Mouse (Mus musculus) lung, postnatal 25 days (tissue): ENCODE measurements around the gene Pign.

Experiments
- DNase-seq: peaks from one replicate; pipeline ENCODE4 v3.0.0; 2022; ENCODE audit warnings: low spot score

Pign gene

DNA sequence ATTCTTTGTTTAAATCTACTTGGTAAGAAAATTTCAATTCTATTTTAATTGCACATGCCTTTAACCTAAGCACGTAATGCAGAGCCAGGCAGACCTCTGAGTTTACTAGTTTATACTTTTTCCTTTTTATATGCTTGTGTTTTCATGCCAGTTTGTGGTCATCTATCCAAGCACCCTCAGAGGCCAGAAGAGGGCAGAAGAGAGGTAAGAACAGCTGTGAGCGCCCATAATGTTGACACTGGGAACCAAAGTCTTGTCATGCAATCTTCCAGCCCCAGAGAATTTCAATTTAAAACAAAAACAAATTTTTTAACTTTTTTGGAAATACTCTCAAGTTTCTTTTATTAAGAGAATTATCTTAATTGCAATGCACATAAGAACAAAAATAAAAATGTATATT, 99.7 kb downstream of the Pign start:
- no peak for DNase-seq

DNA sequence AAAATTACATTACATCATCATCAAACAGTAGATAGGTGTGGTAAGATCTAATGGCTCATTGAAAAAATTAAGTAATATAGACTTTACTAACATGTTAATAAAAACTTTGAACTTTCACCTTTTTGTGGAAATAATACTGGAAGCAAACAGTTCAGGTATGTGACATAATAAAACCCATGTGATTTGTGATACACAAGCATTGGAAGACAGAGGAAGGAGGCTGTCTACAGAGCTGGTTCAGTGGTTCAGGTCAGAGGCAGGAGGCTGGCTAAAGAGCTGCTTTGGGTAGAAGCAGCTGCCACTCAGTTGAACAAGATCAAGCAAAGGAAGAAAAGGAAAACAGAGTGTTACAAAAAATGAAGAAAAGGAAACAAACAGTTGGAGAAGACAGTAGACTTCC, 107.4 kb downstream of the Pign start:
- no peak for DNase-seq

DNA sequence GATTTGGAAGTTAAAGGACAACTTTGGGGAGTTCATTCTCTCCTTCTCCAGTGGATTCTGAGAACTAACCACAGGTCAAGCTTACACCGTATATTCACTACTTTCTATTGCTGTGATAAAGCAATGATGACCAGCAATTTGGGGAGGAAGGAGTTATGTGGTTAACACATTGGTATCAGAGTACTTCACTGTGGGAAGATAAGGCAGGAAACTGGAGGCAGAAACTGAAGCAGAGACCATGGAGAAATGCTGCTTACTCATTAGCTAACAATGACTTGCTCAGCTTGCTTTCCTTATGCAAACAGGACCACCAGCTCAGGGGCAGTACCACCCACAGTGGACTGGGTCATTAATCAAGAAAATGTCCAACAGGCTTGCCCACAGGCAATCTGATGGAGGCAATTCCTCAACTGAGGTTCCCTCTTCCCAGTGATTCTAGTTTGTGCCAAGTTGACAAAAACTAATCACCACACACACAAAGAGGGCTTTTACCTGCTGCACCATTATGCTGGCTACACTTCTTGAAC, 108.2 kb downstream of the Pign start:
- no peak for DNase-seq

DNA sequence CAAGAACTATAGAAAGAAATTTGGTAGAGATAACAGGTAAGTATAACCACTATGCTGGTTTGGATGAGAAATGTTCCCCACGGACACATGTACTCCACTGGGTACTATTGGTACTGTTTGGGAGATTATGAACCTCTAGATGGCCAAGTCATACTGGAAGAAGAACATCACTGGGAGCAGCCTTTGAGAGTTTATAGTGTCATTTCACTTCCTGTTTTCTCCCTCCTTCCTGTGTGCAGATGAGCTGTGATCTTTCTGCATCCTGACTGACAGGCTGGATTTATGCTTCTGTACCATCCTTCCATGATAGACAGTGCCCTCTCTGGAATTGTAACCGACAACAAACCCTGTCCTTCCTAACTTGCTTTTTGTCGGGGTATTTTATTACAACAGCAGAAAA, 110.3 kb downstream of the Pign start:
- no peak for DNase-seq

DNA sequence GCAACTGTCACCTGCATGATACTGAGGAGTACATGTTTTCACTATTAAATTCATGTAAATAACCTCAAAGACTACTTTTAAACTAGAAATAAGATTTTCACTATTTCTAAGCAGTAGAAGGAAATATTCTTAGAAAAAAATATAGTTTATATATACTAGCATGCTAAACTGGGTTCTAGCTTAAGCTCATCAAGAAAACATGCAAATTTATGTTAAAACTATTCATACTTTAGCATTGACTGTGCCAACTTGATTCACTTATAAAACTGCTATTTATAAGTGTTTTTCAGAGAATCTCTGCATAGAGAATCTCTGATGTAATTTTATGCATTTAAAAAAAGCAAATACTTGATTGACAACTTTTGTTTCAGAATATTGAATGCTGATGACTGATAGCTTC, 113.3 kb downstream of the Pign start:
- DNase-seq: no peak

DNA sequence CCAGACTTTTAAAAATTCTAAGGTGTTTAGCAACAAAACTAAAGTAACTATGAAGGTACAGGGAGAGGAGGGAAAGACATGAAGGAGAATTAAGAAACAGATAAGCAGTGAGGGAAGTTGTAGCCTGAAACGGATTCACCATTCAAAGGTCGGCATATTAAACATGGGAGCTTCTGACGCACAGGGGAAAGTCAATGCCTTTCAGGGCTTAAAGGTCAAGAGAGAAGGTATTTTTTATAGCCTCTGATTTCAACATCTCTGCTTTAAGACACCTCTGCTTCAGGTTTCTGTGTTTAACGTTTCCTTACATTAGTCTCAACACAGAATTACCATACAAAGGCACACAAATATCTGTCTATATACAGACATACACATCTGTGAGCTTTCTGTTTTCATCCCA, 113.8 kb downstream of the Pign start:
- no peak for DNase-seq

DNA sequence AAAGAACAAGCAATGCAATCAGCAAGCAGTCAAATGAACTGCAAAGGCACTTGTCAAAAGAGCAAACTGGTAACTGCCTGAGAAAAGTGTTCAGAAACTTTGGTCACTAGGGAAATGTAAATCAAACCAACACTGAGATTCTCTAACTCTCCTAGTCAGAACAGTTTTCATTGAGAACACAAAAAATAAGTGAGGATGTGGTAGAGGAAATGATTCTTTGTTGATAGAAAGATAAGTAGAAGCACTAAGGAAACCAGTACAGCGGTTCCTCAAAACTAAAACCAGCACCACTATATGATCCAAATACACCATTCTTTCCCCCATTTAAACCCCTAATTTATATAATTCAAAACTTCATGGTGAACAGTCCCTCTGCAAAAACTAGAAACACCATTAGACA, 120.4 kb downstream of the Pign start:
- no peak for DNase-seq

DNA sequence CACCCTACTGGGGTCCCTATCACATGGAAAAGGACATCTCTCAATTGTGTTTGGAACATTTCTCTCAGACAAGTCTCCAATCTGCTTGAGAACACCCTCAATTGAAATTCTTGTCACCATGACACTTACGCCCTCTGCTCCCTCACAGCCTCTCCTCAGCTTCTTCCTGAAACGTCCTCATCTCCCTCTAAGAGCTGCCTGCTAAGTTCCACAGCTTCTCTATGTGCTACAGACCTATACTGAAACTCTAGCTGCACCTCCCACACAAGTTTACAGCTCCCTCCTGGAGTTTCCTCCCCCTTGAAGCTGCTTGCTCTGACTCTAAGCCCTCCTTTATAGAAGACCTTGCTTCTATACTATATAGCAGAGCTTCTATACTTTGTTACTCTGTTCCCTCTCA, 139.7 kb downstream of the Pign start:
- DNase-seq: no peak

DNA sequence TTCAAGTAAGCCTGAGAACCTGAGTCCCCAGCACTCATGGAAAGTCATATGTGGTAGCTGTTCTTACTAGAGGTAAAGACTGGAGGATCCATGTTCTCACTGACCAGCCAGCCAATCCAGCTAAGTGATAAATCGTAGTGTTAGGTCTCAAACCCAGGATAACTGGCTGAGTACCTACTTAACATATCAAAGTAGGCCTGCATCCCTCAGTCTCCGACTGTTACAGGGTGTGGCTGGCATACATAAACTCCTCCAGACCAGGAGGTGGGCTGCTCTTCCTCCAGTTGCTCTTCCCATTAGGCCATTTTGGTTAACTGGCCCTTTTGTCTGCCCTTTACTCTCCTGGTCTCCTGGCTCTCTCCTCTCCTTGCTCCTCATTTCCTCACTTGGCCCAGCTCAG, 141.2 kb downstream of the Pign start:
- no peak for DNase-seq

DNA sequence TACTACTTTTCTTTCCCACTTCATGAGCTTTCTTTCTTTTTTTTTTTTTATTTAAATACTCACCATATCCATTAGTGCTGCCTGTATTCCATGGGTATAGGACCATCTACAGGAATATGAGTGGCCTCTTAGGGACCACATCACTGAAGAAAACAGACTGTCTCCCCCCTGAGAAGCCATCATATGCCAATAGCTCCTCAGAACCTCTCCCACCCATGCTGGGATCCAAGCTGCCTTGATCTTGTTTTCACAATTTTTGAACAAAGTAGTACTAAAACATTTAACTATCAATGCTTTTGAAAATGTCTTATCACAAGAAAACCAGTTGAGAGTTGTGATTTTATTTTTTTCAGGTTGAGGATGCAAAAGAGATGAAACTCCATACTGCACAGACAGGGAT, 145.4 kb downstream of the Pign start:
- DNase-seq: no peak

DNA sequence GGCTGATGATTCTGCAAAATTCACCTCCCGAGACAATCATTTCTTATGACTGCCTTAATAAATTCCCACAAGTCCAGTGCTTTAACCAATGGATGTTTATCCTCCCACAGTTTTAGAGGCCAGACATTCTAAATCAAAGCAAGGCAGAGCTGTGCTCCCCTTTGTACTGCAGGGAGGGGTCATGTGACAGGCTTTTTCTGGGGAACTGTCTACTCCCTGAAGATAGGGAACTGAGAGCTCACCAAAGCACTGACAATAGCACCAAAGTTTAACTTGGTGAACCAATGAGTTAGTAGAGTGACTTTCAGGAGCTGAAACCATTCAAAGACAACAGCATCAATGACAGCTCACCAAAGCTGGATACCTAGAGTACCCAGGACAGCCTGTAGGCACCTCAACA, 156.4 kb downstream of the Pign start:
- DNase-seq: no peak

DNA sequence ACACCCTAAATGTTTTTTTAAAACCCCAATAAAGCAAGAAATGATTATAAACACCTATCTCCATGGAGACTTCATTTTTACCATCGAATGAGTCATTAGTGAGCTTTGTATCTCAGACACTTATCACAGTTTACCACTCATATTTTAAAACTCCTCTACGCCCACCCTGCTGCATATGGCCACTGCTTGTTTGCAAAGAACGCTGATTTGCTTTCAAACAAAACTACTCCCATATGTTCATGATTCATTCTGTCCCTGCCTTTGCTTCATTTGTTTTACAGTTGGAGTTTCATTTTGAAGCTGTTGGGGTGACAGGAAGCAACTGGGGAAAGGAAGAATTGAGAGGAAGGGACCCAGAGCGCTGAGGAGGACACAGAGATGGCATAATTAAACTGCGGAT, 170.9 kb downstream of the Pign start:
- no peak for DNase-seq

DNA sequence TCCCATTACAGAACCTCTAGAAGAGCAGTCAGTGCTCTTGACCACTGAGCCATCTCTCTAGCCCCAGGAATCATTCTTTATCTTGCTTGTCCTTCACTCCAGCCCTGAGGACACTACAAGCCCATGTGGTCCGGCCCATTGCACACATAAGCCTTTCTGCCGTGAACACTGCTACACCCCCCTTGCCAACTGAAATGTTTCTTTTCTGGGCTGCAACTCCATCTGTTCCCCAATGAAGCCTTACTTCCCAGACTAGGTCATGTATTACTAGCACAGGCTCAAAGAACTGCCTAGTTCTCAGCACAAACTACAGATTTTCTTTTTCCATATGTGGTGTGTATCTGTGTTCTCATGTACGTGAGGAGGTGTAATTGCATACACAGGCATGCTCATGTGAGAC, 174.0 kb downstream of the Pign start:
- no peak for DNase-seq

DNA sequence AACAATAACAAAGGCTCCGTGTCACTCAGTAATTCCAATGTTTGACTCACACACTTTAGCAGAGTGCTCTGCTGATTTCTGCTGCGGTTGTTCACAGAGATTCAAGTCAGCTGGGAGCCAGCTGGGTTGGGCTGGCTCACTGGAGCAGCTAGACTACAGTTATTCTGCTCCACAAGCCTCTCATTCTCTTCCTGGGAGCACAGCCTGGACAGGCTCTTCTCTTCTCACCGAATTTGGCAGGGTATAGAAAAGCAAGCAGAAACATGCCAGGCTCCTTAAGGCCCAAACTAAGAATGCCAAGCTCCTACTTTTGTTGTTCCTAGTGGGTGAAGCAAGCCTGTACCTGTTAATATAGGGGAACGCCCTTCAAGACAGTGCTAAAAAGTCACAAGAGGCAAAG, 176.4 kb downstream of the Pign start:
- no peak for DNase-seq
